Mouse (Mus musculus): ENCODE data around the gene Calcrl.

Calcrl gene

DNA sequence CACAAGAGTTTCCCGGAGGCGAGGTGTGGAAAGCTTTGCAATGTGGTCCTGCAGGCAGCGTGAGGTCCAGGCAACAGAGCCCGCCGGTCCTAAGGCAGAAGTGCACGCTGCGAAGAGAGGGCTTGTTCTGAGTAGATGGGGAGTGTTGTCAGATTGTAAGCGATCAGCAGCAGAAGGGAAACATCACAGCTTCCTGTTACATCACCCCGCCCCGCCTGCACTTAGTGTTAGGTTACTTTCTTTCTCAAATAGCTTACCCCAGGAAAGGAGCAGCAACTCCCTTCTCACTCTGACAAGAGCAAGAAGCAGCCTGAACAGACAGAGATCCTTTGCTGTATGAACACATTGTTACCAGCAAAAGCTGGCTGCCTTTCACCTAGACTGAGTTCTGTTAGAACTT, at the start of gene Calcrl:
Gene Calcrl, minus strand, starts transcription at position 274 of the 400 bp plus-strand sequence.
- peak; percentile 68 for DNase-seq (ENCODE audit: low read depth, low spot score)

DNA sequence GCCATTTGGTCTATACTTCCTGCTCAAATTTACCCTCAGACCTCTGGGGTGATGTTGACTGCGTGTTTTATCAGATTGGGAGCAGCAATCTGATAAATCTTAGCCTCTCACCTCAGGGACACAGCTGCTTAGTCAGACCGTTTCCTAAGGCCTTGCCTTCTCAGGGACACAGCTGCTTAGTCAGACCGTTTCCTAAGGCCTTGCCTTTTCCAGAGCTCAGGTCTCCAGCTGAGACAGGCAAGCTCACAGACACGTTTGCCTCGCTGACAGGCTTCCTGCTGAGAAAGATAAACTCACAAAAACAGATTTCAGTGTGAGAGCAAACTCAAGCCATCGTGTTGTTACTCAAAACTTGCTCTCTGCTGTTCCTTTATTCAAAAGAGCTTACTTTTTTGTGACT, 49.4 kb upstream of the Calcrl start:
- no peak for DNase-seq (ENCODE audit: low read depth, low spot score)

DNA sequence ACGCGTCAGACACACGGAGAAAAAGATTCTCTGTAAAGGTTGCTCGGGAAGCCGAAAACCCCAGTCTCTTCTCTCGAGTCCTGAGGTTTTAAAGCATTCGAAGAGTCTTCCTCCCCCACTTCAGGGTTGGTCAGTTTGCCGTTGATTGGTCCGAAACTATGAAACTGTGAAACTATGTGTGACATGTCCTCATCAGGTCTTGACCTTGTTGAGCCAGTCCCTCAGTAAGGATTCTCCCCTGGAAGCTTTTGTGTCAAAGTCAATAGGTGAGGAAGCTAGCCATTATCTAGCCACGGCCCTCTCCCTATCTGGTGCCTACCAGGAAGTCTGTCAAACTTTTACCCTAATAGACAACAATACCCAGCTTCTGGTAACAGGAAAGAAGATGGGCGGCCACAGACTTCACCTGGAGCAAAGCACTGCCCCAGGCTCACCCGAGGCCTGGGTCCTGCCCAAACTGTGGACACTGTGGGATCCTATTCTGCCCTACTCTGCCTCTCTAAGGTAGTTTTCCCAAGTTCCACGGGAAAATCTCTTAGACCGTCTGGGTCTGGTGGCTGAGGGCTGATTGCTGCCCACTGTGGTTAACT, 48.8 kb upstream of the Calcrl start:
- DNase-seq (ENCODE audit: low read depth, low spot score): peak; percentile 57

DNA sequence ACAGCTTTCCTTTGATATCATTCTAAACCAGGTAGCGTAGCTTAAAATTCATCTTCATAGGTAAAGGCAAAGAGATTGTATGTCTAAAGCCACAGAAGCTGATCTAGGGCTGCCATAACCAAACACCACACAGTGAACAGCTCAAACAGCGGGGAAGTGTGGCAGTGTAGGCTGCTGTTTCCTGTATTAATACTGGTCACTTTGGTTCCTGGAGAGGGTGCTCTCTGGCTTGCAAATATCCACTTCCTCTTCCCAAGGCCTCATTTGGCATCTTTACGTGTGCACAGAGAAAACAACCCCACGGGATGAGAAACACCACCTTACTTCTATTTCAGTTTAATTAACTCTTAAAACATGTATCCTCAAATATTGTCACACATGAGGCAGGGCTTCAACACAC, 42.2 kb upstream of the Calcrl start:
- DNase-seq (ENCODE audit: low read depth, low spot score): no peak

DNA sequence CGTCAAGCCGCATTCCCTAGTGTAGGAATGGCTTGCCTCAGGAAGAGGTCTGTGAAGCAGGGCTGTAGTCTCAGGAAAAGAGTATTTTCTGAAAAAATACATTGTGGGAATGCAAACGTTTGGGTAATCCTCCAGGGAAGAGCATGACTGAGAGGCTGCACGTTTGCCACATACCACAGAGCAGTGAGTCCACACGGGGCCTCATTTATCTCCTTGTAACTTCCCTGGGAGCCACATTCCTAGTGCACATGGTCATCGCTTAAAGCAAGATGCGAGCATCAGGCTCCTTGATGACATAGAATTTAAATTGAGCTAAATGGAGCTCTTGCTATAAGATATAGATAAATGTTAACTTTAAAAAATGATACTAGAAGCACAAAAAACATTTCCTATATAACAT, 39.7 kb upstream of the Calcrl start:
- DNase-seq (ENCODE audit: low read depth, low spot score): no peak

DNA sequence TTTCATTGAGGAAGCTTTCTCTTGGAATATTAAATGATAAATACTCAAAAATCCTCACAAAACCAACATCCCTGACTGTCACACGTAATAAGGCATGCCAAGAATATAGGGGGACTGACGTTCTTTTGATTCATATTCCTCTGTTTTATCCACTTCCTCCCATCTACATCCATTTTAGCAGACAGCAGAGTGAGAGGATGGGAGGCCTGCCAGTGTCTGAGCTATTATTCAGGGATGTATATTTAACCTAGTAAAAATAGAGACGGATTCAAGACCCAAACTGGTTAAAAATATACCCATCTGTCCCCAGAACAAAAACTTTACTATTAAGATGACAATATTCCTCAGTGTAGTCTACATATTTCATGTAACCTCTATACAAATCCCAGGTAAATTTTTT, 37.2 kb upstream of the Calcrl start:
- DNase-seq (ENCODE audit: low read depth, low spot score): no peak

DNA sequence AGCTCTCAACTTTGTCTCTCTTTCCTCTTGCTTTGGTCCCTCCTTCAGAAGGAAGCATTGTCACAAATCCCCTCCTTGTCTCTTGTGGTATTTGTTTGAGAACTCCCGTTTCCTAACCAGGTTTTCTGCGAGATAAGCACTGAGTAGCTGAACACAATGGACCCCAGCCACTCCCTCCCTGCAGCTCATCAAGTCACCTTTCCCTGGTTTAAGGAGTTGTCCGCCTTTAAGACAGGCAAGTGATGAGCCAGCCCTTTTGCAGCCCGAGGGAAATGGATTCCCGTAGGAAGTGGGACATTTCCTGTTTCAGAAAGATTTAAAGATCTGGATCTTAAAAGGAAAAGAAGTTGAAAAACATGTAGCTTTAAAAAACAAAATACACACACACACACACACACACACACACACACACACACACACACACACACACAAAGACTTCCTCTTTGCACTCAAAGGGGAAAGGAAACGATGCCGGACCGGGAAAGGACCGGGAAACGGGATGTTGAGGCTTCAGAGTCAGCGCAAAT, 34.5 kb upstream of the Calcrl start:
- peak; percentile 85 for DNase-seq (ENCODE audit: low read depth, low spot score)

DNA sequence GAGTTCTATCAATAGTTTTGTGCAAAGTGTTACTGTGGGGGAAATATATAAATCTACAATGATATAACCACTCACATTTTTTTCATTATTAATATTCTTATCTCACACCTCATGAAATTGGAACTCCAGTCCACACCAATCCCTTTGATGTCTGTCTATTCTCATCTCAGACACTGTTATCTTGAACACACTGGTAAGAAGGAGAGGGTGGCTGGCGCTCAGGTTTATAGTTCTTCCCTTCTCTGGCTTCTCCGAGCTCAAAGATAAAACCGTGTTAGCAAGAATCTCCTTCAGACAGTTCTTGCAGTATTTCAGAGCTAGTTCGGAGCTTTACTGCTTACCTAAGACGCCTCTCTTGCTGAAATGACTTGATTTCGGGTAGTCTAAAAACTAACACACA, 32.0 kb upstream of the Calcrl start:
- no peak for DNase-seq (ENCODE audit: low read depth, low spot score)

DNA sequence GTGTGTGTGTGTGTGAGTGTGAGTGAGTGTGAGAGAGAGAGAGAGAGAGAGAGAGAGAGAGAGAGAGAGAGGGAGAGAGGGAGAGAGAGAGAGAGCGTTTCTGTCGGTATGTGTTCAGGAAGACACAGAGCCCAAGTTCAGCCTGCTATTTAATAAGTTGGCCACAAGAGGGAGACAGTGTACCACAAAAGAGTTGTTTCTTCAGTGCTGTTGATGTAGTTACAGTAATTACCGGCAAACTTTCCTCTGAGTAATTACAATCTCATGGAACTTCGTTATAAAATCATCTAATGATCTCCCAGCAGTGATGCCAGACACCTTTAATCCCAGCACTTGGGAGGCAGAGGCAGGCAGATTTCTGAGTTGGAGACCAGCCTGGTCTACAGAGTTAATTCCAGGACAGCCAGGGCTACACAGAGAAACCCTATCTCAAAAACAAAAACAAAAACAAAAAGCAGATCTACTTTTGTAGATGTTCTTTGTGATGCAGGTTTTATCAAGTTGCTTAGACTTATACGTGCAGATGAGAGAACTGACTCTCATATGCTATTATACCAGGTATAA, 30.1 kb upstream of the Calcrl start:
- DNase-seq (ENCODE audit: low read depth, low spot score): peak; percentile 86

DNA sequence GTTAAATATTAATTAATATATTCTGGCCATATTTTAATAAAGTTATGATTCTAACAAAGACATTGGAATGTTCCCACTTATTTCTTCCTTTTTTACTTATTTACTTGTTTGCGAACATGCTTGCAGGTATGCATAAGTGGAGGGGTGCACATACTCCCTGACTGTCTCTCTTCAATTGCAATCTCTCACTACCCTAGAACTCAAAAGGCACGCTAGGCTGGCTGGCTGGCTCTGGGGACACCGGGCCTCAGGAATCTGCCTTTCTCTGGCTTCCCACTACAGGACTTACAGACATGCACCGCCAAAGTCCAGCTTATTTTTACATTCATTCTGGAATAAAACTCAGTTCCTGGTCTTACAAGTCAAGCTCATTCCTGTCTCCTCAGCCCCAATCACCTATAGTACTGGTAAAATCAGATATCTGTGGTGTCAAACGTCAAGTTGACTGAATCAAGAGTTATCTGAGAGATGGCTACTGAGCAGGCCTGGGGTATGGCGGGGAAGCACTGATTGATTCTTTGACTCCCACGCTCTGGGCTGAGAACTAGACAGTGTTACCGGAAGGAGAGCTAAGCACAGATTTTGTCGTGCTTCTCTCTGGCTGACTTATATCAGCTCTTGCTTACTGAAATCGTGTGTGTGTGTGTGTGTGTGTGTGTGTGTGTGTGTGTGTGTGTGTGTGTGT, 29.5 kb upstream of the Calcrl start:
- no peak for DNase-seq (ENCODE audit: low read depth, low spot score)

DNA sequence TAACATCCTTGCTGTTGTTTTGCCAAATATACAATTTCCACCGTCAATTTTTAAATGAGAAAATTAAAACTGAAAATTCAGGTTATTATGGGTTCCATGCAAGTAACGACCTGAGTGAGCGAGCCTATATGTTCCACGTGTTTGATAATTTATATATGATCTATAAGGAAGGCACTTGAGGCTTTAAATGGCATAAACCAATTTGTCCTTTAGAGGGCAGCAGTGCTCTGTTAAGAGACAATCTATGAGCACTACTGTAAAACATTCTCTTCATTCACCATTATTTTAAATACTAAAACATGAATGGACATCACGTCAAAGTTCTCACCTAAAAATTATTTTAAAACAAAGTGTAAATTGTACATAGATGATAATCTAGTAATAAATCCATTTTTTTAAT, 28.8 kb upstream of the Calcrl start:
- DNase-seq (ENCODE audit: low read depth, low spot score): peak; percentile 65

DNA sequence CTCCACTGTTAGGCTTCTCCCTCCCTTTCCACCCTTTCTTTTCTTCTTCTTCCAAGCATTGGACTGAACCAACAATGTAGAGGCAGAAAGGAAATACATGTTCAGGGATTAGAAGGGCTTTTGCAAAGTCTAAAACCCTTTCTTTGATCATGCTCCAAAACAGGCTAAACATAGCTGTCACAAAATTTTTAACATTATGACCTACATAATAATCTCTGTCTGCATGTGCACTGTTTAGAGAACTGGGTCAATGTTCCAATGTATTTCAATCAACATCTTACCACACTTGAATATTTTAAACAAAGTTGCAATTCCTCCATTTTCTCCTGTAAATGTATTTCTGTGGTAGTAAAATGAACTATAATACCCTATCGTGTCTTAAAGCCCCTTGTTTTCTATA, 20.3 kb upstream of the Calcrl start:
- no peak for DNase-seq (ENCODE audit: low read depth, low spot score)

DNA sequence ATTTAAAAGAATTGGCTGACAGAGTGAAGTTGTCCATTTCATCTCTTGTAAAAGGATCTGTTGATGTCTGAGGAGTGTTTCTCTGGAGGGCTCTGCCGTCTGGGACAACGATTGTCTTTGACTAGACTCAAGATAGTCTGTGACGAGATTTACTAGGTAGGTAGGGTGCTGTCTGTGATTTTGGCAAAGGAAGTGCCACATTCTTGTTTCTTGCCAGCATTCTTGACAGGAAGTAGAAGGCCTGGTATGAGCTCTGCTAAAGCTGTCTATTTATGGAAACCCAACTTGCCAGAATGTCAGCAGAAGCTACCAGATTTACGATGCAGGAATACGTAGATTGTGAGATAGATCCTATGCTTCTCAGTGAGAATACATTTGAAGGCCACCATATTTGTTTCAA, 16.7 kb upstream of the Calcrl start:
- no peak for DNase-seq (ENCODE audit: low read depth, low spot score)

DNA sequence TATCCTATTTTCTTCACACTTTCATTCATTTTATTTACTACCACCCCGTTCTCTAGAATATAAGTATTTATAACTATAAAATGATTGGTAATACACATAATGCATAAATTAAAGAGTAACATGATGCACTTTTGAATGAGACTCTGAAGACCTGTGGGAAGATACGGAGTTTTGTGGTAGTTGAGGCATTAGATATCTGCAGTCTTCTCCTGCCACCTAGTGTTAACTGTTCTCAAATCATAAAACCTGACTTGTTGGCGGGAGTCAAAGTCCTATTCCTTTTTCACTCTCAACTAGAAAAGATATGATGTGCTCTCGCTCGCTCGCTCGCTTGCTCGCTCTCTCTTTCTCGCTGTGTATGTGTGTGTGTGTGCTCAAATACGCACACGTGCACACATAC, 4.5 kb upstream of the Calcrl start:
- DNase-seq (ENCODE audit: low read depth, low spot score): peak; percentile 59

DNA sequence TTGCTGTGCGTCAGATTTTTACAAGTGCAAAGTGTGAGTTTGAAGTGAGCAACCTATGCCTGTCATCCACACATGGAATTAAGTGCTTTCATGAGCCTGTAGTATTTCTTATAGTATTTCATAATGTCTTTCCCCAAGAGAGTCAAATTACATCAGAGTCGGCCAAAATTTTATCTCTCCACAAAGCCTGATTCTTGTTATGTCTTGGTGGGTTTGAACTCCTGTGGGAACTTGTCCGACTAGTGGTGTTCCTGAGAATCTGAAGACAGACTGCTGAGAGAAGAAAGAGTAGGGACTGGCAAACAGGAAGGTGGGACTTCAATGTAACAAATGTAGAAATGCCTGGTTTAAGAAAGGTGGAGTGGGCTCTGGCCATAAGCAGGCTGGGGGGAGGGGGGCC, 3.6 kb upstream of the Calcrl start:
- no peak for DNase-seq (ENCODE audit: low read depth, low spot score)

DNA sequence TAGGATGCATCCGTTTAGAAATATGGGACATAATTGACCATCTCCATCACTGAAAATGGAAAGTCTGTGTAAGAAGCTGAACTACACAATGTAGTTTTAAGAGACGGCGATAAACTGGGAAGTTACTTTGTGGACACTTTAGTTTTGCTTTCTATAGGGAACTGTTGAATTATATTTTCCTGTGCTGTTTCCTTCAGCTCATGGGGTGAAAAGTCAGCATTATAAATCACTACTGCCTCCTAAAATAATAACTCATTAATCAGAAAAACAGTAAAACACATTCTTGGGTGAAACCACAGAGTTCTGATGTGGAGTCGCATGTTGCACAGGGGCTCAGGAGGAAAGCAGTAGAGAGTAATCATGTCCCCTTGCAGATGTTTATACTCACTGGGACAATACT, 1.3 kb upstream of the Calcrl start:
- DNase-seq (ENCODE audit: low read depth, low spot score): no peak

DNA sequence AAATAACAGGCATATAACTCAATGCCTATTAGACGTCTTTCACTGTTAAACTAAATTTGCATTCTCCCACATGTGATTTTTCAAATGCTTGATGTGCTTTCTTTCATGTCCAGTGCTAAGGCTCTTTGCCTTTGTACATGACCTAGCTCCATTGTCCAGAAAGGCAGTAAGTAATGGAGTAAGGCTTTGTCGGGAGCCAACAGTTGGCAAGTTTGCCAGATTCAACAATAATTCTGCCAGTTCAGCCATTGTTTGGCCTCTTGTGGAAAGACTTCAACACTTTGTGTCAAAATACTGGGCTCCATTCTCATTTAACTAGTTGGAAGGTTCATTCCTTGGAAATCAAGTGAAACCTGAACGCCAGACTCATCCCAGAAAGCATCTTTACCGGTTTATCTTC, 8.7 kb downstream of the Calcrl start:
- DNase-seq (ENCODE audit: low read depth, low spot score): no peak

DNA sequence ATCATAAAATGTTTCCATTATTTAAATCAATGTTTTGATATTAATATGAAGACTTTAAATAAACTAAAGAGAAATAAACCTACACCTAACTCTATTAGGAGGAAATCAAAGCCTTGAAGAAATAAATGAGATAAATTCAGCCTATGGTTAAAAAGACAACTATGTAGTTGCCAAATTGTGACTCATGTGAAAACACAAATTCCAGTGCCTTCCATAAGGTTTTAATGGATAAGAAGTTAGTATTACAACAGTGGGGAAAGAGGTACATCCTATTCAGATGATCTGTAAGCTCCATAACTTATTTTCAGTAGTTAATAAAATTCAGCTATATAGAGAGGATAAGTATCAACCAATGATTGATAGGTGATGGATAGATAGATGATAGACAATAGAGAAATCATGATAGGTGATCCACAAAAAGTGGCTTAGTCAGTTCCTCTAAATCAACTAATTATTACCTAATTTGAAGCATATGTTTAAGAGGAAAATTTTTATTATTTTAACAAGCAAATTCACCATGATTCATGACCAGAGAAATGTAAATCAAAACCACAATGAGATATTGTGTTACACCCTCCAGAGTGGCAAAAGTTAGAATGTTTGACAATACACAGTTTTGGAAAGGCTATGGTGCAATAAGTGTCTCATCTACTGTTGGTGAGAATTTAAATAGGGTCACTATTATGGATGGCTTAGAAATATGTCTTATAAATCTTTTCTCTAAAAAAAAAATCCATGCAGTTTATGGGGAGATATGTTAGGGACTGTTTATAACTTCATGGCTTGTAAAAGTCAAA, 15.2 kb downstream of the Calcrl start:
- DNase-seq (ENCODE audit: low read depth, low spot score): no peak

DNA sequence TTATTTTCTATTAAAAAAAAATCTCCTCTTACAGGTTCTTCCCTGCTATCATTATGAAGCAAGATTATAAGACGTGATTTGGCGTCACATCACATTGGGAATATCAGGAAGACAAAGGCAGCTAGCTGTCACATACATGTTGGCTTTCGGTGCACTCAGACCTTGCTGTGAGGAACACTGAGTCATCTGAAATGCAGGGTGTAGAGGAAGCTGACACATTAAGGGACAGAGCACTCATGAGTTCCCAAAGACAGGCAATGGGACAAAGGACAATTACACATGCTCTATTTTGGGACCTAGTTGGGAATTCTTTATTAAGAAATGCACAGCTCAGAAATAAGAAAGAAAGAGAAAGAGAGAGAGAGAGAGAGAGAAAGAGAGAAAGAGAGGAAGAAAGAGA, 20.4 kb downstream of the Calcrl start:
- DNase-seq (ENCODE audit: low read depth, low spot score): no peak

DNA sequence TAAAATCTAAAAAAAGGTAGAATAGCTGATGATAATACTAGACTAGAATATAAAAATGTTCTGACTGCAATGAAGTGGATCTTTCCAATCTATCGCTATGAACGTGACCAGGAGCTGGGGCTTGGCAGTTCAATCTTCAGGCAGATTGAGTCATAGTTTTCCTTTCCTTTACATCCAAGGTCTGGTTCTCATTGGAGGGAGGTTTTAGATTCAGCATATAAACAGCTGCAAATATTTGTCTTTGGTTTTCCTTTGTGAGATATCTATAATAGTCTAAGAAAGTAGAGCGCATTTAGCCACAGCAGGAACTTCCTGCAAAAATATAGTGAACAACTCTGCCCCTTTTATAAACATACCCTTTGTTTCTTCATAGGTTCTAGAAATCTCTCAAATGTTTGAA, 22.5 kb downstream of the Calcrl start:
- DNase-seq (ENCODE audit: low read depth, low spot score): no peak

DNA sequence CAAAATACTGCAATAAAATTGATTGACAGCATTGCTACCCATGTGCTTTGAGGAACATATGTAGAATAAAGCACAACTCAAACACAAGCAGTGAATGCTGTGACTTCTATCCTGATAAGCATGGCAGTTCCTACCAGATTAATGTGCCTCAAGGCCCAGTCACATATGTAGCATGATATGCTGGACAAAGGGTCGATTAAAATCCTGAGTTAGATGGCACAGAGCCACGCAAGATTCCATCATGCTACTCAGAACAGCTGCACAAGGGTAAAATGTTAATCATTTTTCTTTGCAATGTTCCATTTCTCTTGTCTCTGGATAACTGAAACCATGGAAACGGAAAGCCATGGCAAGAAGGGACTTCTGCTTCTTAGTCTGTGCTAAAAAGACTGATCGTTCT, 28.7 kb downstream of the Calcrl start:
- DNase-seq (ENCODE audit: low read depth, low spot score): no peak

DNA sequence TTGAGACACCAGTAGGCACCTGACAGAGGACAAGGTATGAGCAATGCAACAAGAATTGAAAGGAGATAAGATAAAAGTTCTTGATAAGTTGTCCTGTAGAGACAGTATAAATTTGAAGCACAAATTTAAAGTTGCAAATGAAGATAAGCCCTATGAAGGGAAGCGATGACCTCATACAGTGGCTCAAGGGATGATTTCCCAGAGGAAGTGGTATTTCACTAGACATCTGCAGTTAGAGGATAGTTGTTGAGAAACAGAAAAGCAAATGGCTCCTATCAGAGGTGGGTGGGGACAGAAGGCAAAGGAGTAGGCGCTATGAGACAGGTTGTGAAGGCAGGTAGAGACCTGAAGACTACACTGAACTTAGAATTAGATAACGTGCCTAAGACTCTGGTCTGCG, 32.0 kb downstream of the Calcrl start:
- no peak for DNase-seq (ENCODE audit: low read depth, low spot score)
